Mouse (Mus musculus) c-Kit-positive CD71-positive TER-119-negative erythroid progenitor cells, embryonic 14.5 days (primary cell): Measurements from ENCODE around the gene Lama5.

Experiments used
- DNase-seq: peaks from one replicate; pipeline ENCODE4 v3.0.0-alpha.2; 2013; ENCODE audit warnings: low read depth

Gene Lama5

GRCm38 (mm10) chr2:180254436-180255209 lies 29.0 kb upstream of the Lama5 start:
- no peak for DNase-seq

- no peak for DNase-seq
These were observed 26.2 kb upstream of the Lama5 start for GRCm38 (mm10) chr2:180251838-180252237.

- DNase-seq = peak; percentile 82
These were observed 25.4 kb upstream of the Lama5 start for GRCm38 (mm10) chr2:180250930-180251611.

GRCm38 (mm10) chr2:180248947-180249660 lies 23.4 kb upstream of the Lama5 start:
- DNase-seq = no peak

- no peak for DNase-seq
These were observed 22.3 kb upstream of the Lama5 start for GRCm38 (mm10) chr2:180247916-180248315.

- DNase-seq = no peak
These were observed 17.4 kb upstream of the Lama5 start for GRCm38 (mm10) chr2:180243108-180243507.

GRCm38 (mm10) chr2:180238591-180238990 lies 12.9 kb upstream of the Lama5 start:
- DNase-seq = peak; percentile 44

GRCm38 (mm10) chr2:180237601-180238345 lies 12.1 kb upstream of the Lama5 start:
- DNase-seq = no peak

- DNase-seq = peak; percentile 71
These were observed 11.3 kb upstream of the Lama5 start for GRCm38 (mm10) chr2:180236930-180237329.

- DNase-seq = peak; percentile 36
These were observed 10.8 kb upstream of the Lama5 start for GRCm38 (mm10) chr2:180236500-180236899.

GRCm38 (mm10) chr2:180235788-180236187 lies 10.1 kb upstream of the Lama5 start:
- no peak for DNase-seq

GRCm38 (mm10) chr2:180234980-180235379 lies 9.3 kb upstream of the Lama5 start:
- no peak for DNase-seq

GRCm38 (mm10) chr2:180234353-180234752 lies 8.7 kb upstream of the Lama5 start:
- DNase-seq = no peak

- no peak for DNase-seq
These were observed 7.6 kb upstream of the Lama5 start for GRCm38 (mm10) chr2:180233101-180233904.

GRCm38 (mm10) chr2:180230482-180230881 lies 4.8 kb upstream of the Lama5 start:
- DNase-seq = no peak

- DNase-seq = no peak
These were observed 3.5 kb upstream of the Lama5 start for GRCm38 (mm10) chr2:180229129-180229528.

GRCm38 (mm10) chr2:180228592-180228991 lies 2.9 kb upstream of the Lama5 start:
- no peak for DNase-seq

- no peak for DNase-seq
These were observed 2.4 kb upstream of the Lama5 start for GRCm38 (mm10) chr2:180228060-180228458.

- no peak for DNase-seq
These were observed 1.8 kb upstream of the Lama5 start for GRCm38 (mm10) chr2:180227262-180228059.

GRCm38 (mm10) chr2:180225044-180225761 lies 456 bp downstream of the Lama5 start:
- DNase-seq = no peak
